Mouse (Mus musculus) midbrain, embryonic 10.5 days (tissue): ENCODE measurements around the gene Trim11. TPM values are rescaled to one million over a fixed set of nuclear protein-coding genes. Genes with fewer than 3 reads are reported as not detected.

Experiments used
- DNase-seq: peaks from one replicate; pipeline ENCODE4 v3.0.0-alpha.2; 2017; ENCODE audit warnings: low spot score
- H3K27ac ChIP-seq: fragments of 300-500 bp; sonication (generic); replicated peaks from 2 replicates; pipeline ENCODE4 v1.5.1; 2016; ENCODE audit warnings: mild to moderate bottlenecking
- H3K27me3 ChIP-seq: fragments of 300-500 bp; sonication (generic); 2 replicates; pipeline ENCODE4 v1.6.1; 2016; ENCODE audit warnings: low read depth, mild to moderate bottlenecking; ENCODE audit not compliant: poor library complexity, severe bottlenecking
- H3K36me3 ChIP-seq: fragments of 300-500 bp; sonication (generic); 2 replicates; pipeline ENCODE4 v1.6.1; 2016; ENCODE audit warnings: mild to moderate bottlenecking, moderate library complexity
- H3K4me1 ChIP-seq: fragments of 300-500 bp; sonication (generic); 2 replicates; pipeline ENCODE4 v1.6.1; 2016
- H3K4me3 ChIP-seq: fragments of 300-500 bp; sonication (generic); 2 replicates; pipeline ENCODE4 v1.5.1; 2016; ENCODE audit warnings: mild to moderate bottlenecking, moderate library complexity
- H3K9me3 ChIP-seq: fragments of 300-500 bp; sonication (generic); replicated peaks from 2 replicates; pipeline ENCODE4 v1.6.1; 2016; ENCODE audit warnings: mild to moderate bottlenecking
- WGBS: fragments of 180-500 bp; shearing (Covaris S2); methylation state at CpG from one replicate; pipeline ENCODE4 v1.1.7; 2016; 5-methylcytosine and 5-hydroxymethylcytosine counted together
- polyA plus RNA-seq: library from polyadenylated mRNA; unstranded; fragments of >200 nt; fragmentation: Nextera tagmentation; extraction: Ambion mirVana; gene quantifications from 2 replicates; pipeline ENCODE4 v1.2.1, GENCODE M21; 2016

The Trim11 gene
- polyA plus RNA-seq, 1 experiment from 2014 or later: 17.7 TPM

DNA sequence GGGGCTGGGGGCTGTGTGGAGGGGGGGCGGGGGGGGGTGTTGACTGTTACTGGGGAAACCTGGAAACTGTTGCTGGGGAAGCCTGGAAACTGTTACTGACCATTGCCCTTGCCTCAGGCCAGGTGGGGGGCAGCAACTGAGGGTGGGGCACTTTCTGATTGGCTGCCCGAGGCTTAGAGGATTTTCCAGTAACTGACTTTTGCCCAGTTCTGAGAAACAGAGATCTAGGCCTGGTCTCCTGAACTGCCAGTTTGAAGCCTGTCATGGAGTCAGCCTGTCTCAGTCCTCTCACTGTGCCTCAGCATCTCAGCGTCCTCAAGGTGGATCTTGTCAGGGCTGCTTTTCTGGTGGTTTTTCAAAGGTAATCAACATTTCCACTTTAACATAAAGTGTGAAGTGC, 3.5 kb upstream of the Trim11 start:
- H3K4me3 ChIP-seq: peak overlapping the region; percentile 9; the same call in 1 of the 2 replicates
- H3K27me3 ChIP-seq: no peaks in the 10 kb centered on the region
- 86% methylated on average over 3 of the region's 3 CpGs for WGBS
- DNase-seq: no peak
- no peaks in the 10 kb centered on the region for H3K9me3 ChIP-seq
- no peak overlapping the region for H3K27ac ChIP-seq
- H3K4me1 ChIP-seq: peaks cover 36% of the 10 kb centered on the region
- peaks cover 52% of the 10 kb centered on the region for H3K36me3 ChIP-seq

DNA sequence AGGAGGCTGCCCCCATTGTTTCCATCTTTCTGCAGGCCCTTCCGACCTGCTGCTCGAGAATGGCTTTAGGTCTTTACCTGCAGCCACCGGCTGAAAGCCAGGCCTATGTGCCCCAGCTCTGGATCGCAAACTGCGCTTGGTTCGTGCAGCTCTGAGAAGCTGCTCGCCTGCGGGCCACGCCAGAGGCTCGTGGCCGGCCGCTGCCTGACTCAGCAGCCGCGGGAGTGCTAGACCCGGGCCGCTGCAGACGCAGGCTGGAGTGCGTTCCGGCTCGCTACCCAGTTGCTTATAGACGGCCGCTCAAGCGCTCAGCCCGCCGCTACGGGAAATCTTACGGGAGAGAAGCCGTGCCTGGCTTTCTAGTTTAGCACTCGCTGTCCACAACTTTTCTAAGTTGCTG, 743 bp upstream of the Trim11 start:
- H3K4me3 ChIP-seq: peak overlapping the region; percentile 95

DNA sequence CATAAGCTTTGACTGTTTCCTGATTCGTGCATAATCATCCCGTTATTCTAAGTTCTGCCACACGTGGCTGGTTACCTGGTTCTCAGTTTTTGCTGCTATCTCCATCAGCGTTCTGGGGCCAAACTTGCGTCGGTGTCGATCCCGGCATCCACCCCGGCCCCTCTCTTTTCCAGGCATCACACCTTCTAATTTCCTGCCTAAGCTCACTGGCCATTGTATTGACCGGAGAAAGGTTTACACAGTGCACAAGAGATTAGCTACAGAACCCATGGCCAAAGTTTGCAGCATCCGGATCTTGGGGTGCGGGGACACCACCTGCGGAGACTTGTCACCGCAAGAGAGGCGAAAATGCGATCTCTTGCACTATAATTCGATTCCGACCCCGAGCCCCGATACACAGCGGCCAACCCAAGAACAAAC, 276 bp upstream of the Trim11 start:
- no peaks in the 10 kb centered on the region for H3K27me3 ChIP-seq
- WGBS: 0% methylated on average over 21 of the region's 21 CpGs
- H3K4me1 ChIP-seq: peaks cover 63% of the 10 kb centered on the region
- peaks cover 36% of the 10 kb centered on the region for H3K36me3 ChIP-seq
- peak overlapping the region; percentile 91 for H3K27ac ChIP-seq
- DNase-seq: no peak
- H3K4me3 ChIP-seq: peak overlapping the region; percentile 95
- no peaks in the 10 kb centered on the region for H3K9me3 ChIP-seq

More for the DNA sequence above, 743 bp upstream of the Trim11 start:
- DNase-seq: peak; percentile 52
- H3K27ac ChIP-seq: peak overlapping the region; percentile 91
- no peaks in the 10 kb centered on the region for H3K27me3 ChIP-seq
- peaks cover 36% of the 10 kb centered on the region for H3K36me3 ChIP-seq
- no peaks in the 10 kb centered on the region for H3K9me3 ChIP-seq
- peaks cover 62% of the 10 kb centered on the region for H3K4me1 ChIP-seq
- WGBS: under 1% methylated on average over 29 of the region's 29 CpGs

DNA sequence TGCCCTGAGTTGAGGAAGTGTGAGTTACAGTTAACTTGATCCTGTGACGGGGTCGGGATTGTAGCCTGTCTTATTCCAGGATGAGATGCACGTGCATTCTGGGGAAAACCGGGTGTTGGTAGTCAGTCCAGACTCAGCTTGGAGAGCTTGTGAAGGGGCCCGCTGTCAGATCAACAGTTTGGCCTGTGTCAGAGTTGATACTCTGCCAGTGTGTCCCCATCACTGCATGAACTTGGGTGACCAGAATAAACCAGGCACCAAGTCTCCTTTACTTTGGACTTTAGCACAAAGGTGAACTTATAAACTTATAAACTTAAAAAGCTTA, 775 bp downstream of the Trim11 start:
- H3K4me3 ChIP-seq: peak overlapping the region; percentile 95
- WGBS: 5% methylated on average over 5 of the region's 5 CpGs
- H3K27ac ChIP-seq: peak overlapping the region; percentile 91
- no peak for DNase-seq
- H3K9me3 ChIP-seq: no peaks in the 10 kb centered on the region
- peaks cover 46% of the 10 kb centered on the region for H3K36me3 ChIP-seq
- H3K4me1 ChIP-seq: peaks cover 63% of the 10 kb centered on the region
- H3K27me3 ChIP-seq: no peaks in the 10 kb centered on the region

DNA sequence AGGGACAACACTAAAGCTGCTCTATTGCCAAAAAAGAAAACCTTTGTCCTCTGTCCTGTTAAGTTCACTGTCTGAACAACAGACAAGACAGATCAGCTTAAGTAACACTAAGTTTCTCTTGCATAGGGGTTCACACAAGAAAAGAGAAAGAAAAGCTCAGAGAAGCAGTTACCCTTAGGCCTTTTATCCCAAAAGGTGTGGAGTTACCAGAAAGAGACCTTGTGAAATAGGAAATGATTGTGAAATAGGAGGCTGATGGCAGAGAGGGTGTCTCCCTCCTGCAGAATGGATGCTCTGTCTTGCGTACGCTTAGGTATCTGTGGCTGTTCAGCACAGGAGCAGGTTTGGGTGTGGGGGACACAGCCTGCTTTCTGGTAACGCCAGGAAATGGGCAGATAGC, 1.3 kb downstream of the Trim11 start:
- Histone ChIP-seq H3K27me3 (no peaks in the 10 kb centered on the region), H3K36me3 (peaks cover 46% of the 10 kb centered on the region), H3K9me3 (no peaks in the 10 kb centered on the region), H3K4me3 (peak overlapping the region; percentile 95), H3K4me1 (peaks cover 61% of the 10 kb centered on the region), H3K27ac (no peak overlapping the region)
- WGBS: 83% methylated on average over 3 of the region's 3 CpGs
- DNase-seq: no peak

DNA sequence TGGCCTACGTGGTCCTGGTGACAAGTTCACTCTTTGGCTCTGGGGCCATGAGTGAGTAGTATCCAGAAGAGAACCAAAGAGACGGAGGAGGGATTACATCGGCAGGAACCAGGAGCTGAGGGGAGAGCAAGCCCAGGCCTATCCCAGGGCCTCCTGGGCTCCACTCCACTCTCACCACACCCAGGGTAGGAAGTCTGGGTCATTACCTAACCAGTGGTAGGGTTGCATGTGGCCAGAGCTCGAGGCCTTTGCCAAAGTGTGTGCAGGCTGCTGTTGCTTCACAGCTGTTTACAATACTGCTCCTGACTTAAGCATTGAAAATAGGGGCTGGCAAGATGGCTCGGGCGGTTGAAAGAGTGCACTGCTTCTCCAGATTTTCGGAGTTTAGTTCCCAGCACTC, 1.8 kb downstream of the Trim11 start:
- Histone ChIP-seq H3K27me3 (no peaks in the 10 kb centered on the region), H3K9me3 (no peaks in the 10 kb centered on the region), H3K27ac (no peak overlapping the region), H3K4me1 (peaks cover 58% of the 10 kb centered on the region), H3K4me3 (peak overlapping the region; percentile 95), H3K36me3 (peaks cover 46% of the 10 kb centered on the region)
- WGBS: 84% methylated on average over 7 of the region's 7 CpGs
- DNase-seq: no peak

DNA sequence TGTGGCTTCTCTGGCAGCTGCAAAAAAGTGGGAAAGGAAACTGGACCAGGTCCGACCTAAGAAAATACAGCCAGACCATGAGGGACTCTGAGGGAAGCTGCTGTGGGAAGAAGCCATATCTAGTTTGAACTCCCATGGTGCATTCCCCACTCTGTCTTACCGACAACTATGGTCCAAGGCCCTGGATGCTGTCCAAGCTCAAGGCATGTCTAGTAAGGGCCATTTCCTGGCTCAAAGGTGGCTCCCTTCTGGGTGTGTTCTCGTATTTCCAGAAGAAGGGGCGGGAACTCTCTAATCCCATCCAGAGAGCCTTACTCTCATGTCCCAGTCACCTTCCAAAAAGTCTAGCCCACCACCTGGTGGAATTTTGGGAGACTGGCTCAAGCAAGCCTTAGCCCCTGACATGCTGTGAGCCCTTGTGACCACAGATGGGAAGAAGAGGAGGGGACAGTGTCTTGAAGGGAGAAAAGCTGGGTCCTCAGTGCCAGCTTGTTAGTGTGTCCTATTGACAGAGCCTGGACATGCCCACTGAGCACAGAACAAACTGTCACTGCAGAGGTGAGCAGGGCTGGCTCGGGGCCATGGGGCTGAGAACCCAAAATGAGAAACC, 2.6 kb downstream of the Trim11 start:
- Histone ChIP-seq H3K27me3 (no peaks in the 10 kb centered on the region), H3K4me3 (no peak overlapping the region; the same call in 1 of the 2 replicates), H3K4me1 (peaks cover 58% of the 10 kb centered on the region), H3K36me3 (peaks cover 49% of the 10 kb centered on the region), H3K27ac (no peak overlapping the region), H3K9me3 (no peaks in the 10 kb centered on the region)
- DNase-seq: no peak
- WGBS: 70% methylated on average over 5 of the region's 5 CpGs

DNA sequence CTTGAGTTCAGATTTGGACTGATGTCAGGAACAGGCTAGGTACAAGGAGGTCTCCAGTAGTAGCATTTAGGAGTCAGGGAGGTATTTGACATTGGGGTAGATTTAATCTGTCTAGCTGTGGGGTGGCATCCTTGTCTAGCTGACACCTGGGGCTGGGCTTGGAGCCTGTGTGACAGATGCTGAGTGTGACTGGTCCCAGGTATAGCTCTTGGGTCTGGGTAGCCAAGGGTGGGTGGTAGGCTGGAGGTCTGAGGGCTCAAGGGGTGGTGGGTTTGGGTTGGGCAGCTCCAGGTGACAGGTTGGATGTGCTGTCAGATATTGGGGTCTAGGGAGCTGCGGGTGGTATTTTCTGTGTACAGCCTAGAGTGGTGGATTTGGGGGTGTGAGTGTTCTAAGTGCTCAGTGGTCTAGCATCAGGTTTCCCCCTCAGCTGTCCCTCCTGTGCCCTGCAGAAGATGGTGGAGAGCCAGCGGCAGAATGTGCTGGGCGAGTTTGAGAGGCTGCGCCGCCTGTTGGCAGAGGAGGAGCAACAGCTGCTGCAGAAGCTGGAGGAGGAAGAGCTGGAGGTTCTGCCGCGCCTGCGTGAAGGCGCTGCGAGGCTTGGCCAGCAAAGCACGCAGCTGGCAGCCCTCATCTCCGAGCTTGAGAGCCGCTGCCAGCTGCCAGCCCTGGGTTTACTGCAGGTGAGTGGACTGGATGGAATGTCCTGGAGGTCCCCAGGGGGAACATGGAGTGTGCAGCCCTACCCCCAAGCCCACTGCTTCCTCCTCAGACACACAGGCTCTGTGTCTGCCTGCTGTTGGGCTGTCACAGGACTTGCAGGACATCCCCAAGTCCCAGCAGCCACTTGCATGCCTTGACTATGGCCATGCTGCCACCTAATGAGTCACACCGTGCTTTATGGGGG, 3.9 kb downstream of the Trim11 start:
- 62% methylated on average over 14 of the region's 14 CpGs for WGBS
- Histone ChIP-seq H3K36me3 (peaks cover 57% of the 10 kb centered on the region), H3K27ac (no peak overlapping the region), H3K9me3 (no peaks in the 10 kb centered on the region), H3K4me1 (peaks cover 46% of the 10 kb centered on the region), H3K27me3 (no peaks in the 10 kb centered on the region), H3K4me3 (peak overlapping the region; percentile 4; the same call in 1 of the 2 replicates)
- DNase-seq: no peak

DNA sequence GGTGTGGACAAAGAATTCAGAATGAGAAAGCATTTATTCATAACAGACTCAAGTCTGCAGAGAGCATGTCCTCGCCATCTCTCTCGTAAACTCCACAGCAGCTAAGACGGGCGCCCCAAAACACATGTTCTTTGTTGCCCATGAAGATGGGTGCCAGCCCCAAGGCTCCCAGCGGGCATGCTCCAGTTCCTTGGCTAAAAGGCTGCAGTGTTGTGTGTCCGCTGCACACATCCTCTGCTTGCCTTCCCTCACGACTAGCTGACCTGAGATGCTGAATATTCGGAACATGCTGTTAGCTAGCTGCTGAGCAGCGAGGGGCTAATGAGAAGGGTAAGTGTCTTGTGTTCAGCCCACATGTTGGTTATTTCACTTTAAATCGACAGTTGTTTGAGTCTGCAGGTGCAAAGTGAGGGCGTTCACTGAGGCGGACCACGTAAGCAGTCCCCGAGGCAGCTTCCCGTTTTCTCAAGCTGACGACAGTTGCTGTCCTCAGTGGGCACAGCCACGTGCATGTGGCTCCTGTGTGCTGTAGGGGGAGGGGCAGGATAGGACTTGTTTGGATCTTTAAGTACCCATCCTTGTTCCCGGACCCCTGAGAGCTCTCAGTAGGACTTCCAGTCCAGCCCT, 4.7 kb downstream of the Trim11 start:
- DNase-seq: no peak
- Histone ChIP-seq H3K4me3 (peak overlapping the region; percentile 4; the same call in 1 of the 2 replicates), H3K4me1 (peaks cover 41% of the 10 kb centered on the region), H3K36me3 (peaks cover 64% of the 10 kb centered on the region), H3K9me3 (no peaks in the 10 kb centered on the region), H3K27ac (no peak overlapping the region), H3K27me3 (no peaks in the 10 kb centered on the region)
- 91% methylated on average over 18 of the region's 18 CpGs for WGBS

DNA sequence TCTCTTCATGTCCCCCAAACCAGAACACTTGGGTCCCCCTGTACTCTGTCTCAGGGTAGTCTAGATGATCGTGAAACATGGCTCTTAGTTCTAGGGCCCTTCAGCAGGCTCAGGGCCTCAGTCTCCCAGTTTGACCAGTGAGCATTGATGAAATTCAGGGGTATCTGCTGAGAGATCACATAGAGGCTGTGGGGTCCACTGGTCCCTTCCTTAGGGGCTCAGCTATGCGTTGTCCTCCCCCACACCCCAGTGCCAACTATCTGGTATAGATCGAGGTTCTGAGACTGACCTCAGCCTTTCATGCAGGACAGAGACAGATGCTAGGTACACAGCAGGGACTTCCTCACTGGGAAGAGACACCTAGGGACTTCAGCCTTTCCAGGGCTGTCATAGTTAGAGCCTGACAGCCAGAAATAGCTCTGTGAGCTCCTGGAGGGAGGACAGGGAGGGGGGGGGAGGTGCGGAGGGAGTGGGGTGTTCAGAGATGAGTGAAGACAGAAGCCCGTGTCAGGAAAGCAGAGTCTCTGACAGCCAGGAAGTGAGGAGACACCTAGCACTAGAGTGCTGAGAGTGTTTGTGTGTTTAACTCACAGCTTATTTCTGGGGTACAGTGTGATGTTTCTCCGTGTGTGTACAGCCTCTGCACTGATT, 5.9 kb downstream of the Trim11 start:
- Histone ChIP-seq H3K4me1 (peaks cover 34% of the 10 kb centered on the region), H3K36me3 (peaks cover 77% of the 10 kb centered on the region)
- 94% methylated on average over 6 of the region's 6 CpGs for WGBS

DNA sequence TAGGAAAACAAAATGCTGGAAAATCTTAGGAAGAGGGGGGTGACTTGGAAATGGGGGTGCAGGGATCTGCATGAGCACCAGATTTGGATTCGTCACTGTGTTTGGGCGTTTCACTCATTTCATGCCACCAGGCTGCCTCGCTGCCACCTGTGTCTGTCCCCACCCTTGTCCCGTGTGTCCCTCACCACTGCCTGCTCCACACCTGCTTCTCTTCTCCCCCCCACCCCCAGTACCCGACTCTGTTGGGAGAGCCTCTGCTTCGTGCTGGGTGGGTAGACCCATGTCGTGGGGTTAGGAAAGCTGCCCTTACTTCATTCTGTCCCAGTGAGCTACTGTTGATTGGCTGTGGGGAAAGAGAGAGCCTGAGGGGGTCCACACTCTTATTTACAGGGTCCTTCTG, 6.8 kb downstream of the Trim11 start:
- no peak for DNase-seq
- Histone ChIP-seq H3K27me3 (no peaks in the 10 kb centered on the region), H3K4me1 (peaks cover 25% of the 10 kb centered on the region), H3K9me3 (no peaks in the 10 kb centered on the region), H3K27ac (no peak overlapping the region), H3K4me3 (no peak overlapping the region), H3K36me3 (peaks cover 85% of the 10 kb centered on the region)
- WGBS: 97% methylated on average over 7 of the region's 7 CpGs

More for the DNA sequence above, 5.9 kb downstream of the Trim11 start:
- H3K4me3 ChIP-seq: no peak overlapping the region
- DNase-seq: no peak
- H3K9me3 ChIP-seq: no peaks in the 10 kb centered on the region
- no peaks in the 10 kb centered on the region for H3K27me3 ChIP-seq
- no peak overlapping the region for H3K27ac ChIP-seq

DNA sequence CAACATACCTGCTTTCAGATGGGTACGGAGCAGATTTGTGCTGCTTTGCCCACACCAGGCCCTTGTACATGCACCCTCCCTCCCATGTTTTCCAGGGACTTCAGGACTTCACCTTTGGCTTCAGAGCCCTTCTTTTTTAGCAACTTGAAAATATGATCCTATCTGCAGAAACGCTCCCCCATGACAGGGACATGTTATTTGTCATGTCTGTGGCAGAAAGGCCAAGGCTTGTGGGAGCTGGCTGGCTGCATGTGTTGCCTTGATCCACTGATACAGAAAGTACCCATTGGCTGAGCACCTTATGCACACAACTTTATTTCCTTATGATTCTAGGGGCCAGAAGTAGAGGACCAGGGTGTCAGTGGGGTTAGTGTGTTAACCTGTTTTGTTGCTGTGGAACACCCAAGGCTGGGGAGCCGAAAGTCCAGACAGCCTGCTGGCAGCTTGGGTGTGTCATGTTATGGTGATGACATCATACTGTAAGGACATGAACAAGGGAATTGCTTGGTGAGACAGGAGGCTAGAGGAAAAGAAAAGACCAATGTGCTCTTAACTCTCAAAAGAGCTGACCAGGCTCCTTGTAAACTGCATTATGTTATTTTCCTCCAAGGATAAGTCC, 7.5 kb downstream of the Trim11 start:
- Histone ChIP-seq H3K4me3 (no peak overlapping the region), H3K27me3 (no peaks in the 10 kb centered on the region), H3K27ac (no peak overlapping the region), H3K4me1 (peaks cover 18% of the 10 kb centered on the region), H3K36me3 (peaks cover 93% of the 10 kb centered on the region), H3K9me3 (no peaks in the 10 kb centered on the region)
- no peak for DNase-seq
- WGBS: 93% methylated on average over 3 of the region's 3 CpGs
